Mouse (Mus musculus) bone marrow, adult 2 months (tissue): ENCODE data around the gene Tec.

ENCODE experiments used
- CTCF ChIP-seq: fragments of 200-500 bp; IDR thresholded peaks from 2 replicates; pipeline ENCODE4 v1.5.1; 2011; ENCODE audit warnings: low read length, control low read depth; ENCODE audit not compliant: control insufficient read depth, insufficient read depth
- POLR2A ChIP-seq: fragments of 200-500 bp; IDR thresholded peaks from 2 replicates; pipeline ENCODE4 v1.6.1; 2011; ENCODE audit warnings: low read depth, mild to moderate bottlenecking, control low read depth, low read length, borderline replicate concordance; ENCODE audit not compliant: control insufficient read depth

- no peak for TF ChIP-seq CTCF
- TF ChIP-seq POLR2A, result no peak
These were observed 34.7 kb upstream of the Tec start for GRCm38 (mm10) chr5:72902876-72903516.
